Mouse (Mus musculus): ENCODE data around the gene Rad23b.
"Not testable (repeated sequence)": the region's sequence is repeated elsewhere in the genome, so short reads cannot be mapped to it uniquely, and the experiment has no call there.

The Rad23b gene

DNA sequence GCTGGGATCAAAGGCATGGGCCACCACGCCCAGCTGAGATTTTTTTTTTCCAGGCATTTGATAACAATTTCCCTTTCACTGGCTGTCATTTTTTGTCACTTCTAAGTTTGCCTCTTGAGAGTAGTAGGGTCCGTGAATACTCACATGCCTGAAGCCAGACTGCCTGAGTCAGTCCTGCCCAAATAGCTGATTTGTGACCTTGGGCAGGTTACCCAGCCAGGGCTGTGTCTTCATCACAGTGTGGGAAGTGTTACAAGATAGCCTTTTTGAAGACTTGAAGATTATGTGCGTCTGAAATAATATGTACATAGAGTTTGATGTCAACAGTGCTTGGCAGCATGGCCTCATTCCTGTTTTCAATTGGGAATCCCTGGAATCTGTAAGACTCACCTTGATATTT is 6.9 kb downstream of the Rad23b start:
- no peak for DNase-seq

DNA sequence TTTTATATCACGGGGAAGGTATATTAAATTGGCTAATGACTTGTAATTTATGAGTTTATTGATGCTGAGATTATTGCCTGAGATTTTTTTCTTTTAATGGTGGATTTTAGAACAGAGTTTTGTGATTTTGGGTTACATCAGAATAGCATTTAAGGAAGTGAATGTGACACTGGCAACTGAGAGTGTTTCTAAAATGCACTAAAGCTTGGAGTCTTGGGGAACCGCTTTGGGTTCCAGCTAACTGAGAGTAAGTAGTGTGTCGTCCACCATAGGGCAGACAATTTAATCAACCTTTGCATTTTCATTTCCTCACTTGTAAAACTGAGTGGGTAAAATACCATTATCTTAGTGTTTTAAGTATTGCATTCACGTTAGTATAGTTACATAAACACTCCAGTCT is 14.0 kb downstream of the Rad23b start:
- DNase-seq, result no peak

DNA sequence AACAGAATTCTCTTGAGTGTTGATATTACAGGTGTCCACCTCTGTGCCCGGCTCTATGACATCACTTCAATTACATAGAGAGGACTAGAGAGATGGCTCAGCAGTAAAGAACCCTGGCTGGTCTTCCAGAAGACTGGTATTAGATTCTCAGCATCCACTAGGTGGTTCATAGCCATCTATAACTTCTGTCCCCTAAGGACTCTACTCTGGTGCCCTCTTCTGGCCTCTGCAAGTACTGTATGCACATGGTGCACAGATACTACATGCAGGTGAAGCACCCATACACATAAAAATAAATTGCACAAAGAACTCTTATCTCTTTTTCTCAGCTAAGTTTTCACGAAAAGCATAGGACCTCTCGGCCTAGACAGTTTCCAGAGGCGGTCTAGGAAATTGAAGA is 14.5 kb downstream of the Rad23b start:
- DNase-seq, result no peak

DNA sequence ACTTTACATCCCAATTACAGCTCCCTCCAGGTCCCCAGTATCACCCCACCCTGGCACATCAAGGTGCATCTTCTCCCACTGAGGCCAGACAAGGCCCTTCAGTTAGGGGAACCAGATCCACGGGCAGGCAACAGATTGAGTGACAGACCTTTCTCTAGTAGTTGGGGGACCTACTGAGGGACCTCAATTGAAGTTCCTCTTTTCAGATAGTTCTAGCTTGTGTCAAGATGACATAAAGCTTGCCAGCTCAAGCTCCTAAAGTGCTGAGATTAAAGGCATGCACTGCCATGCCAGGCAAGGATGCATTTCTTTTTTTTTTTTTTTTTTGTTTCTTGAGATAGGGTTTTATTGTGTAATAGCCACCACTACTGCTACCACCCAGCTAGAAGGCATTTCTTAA is 16.2 kb downstream of the Rad23b start:
- no peak for DNase-seq

DNA sequence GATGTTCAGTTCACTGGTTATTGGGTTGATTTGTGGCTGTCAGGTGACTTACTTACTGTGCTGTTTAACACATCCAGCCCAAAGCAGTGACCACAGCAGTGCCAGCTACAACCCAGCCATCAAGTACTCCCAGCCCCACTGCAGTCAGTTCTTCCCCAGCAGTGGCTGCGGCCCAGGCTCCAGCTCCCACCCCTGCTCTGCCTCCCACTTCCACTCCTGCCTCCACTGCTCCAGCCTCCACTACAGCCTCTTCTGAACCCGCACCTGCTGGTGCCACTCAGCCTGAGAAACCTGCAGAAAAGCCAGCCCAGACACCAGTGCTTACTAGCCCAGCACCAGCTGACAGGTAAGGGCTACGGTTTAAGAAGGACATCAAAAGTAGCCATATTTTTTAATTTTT is 20.3 kb downstream of the Rad23b start:
- no peak for DNase-seq

DNA sequence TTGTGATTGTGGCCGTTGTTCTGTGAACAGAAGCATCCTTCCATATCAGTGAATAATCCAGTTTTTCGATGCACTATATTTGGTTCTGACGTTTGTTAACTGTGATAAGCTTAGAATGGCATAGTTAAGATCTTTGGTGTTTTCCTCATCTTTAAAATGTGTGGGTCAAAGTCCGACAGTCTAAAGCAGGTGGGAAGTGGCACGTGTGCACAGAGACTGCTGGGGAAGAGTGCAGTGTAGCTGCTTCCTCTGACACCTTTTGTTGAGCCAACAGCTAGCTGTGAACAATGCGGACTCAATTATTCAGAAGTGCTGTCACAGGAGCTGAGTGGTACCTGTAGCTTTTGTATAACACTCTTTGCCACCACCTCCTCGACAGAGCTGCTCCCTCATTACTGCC is 21.5 kb downstream of the Rad23b start:
- DNase-seq, result no peak

DNA sequence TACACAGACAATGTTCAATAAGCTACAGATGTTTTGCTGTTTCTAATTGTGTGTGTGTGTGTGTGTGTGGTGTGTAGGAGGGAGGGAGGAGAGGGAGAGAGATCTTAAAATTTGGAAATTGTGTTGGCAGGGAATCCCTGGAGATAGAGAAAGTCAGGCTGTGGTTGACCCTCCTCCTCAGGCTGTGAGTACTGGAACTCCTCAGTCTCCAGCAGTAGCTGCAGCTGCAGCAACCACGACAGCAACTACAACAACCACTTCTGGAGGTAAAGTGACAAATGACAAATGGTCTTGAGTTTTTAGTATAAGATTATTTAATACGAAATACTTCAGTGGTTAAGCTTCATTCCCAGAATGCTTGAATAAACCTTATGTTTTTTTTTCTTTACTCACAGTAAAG is 32.5 kb downstream of the Rad23b start:
- no peak for DNase-seq

DNA sequence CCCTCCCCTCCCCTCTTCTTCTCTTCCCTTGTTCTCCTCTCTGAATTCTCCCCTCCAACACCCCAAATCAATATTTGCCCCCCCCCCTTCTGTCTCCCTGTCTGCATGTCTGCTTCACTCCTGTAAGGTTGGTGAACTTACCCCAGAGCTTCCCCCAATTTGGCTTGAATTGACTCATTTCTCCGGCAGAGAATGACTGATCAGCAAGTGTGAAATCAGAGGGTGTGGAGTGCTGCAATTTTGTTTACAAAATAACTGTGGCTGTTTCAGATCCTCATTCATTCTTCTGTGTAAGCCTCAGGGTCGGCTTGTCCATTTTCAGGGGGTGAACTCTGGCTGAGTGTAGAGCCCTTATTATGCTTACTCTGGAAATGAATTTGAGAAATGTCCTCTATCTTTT is 36.9 kb downstream of the Rad23b start:
- no peak for DNase-seq

DNA sequence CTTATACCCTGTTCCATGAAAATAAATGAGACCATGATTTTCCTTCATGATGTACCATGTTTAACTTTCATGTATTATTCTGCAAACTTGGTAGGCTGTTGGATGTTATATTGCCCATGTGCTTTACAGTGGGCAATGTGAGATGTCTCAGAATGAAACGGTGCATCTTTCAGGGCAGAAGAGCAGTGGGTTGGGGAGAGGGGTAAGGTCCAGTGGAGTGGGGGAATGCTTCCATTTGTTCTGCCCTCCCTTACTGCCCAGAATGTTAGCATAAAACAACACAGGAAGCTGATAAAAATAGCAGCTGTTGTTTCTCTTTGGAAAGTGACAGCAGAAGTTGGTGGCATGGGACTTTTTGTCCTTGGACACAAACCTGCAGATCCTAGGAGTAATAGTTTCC is 41.6 kb downstream of the Rad23b start:
- DNase-seq, result no peak

DNA sequence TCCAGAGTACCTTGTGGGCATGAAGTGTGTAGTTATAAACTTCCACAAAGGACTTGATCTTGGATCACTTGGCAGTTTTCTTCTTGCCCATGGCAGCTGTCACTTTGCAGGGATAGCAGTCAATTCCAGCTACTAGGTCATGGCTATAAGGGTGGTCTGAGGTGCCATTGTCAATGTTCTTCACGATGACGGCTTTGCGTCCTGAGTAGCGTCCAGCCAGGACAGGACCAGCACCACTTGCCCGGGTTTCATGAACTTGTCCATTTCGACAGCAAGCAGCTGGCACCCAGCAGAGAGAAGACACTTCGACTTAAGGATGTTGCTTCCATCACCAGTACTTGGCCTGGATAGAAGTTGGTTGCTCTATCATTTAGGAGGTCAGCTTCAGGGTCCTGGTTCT is 42.6 kb downstream of the Rad23b start:
- DNase-seq, result no peak

DNA sequence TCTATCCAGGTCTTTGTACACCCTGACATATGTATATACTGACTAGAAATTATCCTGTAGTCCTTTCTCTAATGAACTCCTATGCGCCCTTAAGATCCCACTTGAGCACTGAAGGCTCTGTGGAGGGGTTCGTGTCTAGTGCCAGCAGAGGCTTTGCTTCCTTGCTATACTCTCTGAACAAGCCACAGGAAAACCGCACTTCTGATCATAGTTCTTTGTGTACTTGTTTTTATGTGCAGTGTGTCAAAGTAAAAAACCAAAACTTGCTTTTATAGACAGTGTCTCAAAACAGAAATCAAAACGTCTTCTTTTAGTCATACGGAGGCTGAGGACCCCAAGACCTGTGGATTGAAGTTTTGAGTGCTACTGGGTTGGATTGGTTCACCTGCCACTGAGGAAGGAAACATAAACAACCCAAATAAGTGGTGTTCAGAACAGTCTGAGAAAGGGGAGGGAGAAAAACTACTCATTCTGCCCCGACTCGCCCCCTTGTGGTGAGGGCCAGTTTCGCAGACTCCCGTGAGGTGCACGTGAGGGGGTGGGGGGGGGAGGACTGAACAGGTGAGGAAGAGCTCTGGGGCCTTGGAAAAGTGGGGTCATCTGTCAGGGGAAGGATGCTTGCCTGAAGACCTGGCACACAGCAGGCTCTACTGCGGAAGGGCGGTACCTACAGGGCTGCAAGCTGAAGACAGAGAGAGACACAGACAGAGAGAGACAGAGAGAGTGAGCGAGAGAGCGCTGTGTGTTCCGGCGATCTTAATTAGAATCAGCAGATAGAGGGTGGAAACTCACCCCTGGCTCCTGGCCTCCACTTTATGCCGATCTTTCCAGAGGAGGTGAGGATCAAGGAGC is 48.3 kb downstream of the Rad23b start:
- DNase-seq, result no peak

DNA sequence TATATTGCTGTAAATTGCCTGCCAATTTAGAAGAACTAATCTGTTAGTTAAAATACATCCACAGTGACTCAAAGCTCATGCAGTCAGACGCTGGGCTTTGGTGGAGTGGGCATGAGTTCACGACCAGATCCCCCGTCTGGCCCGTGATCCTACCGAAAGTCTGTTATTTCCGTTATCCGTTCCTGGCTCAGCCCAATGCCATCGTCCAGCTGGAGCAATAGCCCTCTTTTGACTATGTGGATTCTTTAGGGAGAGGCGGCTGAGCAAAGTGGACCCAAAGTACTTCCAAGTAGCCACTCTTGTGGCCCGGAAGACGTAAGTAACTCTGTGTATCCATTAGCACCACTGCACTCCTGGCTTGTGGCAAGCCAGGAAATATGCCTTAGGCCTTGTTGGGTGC is 49.1 kb downstream of the Rad23b start:
- DNase-seq, result no peak

DNA sequence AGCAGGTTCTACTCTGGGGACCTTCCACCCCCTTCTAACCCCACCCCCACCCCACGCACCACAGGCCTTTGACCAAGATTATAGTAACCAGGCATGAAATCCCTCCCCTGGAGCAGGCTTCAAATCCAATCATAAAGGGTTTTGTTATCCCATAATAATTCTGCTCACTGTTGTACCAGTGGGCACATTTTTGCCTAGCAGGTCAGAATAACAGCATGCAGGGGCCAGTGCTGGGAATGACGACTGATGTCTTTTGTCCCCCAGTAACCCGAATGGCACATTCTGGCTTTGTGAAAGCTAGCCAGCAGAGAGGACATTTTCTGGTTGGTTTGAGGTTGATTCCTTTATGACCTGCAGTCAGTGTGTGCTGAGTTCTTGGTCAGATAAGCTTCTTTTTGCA is 55.5 kb downstream of the Rad23b start:
- DNase-seq, result no peak

DNA sequence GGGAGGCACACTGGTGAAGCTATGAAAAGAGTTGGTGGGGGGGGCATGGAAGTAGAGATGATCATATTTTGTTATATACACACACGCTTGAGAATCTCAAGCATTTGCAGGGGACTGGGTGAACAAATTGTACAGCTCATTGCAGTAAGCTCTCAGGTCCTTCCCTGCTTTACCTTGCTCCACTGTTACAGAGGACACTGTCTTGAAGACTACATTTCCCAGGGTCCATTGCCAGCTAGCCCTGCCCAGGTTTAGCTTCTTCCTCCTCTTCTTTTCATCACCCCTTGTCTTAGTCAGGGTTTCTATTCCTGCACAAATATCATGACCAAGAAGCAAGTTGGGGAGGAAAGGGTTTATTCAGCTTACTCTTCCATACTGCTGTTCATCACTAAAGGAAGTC is 56.7 kb downstream of the Rad23b start:
- DNase-seq, result no peak

DNA sequence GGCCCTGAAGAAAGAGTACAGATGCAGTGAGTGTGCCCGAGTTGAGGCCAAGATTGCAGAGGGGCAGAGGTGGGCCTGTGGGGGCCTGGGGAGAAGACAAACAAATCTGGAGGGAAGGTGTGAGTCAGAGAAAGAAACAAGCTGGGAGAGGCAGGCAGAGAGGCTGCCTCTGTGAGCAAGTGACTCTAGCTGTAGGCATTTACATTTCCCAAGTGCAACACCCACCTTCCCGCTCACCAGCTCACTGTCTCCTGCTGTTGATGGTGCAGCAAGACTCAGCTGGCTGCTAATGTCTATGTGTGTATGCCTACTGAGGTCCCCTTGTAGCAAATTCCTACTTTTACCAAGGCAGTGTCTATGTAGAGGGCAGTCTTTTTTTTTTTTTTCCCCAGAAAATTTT is 58.2 kb downstream of the Rad23b start:
- peak; percentile 28 for DNase-seq

DNA sequence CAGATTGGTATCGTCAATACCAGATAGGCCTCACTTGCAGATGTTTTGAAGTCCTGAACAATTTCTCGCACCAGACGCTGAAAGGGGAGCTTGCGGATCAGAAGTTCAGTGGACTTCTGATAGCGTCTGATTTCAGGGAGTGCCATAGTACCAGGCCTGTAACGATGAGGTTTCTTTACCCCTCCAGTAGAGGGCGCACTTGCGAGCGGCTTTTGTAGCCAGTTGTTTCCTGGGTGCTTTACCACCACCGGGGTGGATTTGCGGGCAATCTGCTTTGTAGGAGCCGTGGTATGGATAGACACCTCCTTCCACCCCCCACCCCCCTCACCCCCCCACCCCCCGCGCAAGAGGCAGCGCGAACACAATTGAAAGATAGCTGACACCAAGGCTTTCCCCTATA is 59.2 kb downstream of the Rad23b start:
- DNase-seq, result no peak

DNA sequence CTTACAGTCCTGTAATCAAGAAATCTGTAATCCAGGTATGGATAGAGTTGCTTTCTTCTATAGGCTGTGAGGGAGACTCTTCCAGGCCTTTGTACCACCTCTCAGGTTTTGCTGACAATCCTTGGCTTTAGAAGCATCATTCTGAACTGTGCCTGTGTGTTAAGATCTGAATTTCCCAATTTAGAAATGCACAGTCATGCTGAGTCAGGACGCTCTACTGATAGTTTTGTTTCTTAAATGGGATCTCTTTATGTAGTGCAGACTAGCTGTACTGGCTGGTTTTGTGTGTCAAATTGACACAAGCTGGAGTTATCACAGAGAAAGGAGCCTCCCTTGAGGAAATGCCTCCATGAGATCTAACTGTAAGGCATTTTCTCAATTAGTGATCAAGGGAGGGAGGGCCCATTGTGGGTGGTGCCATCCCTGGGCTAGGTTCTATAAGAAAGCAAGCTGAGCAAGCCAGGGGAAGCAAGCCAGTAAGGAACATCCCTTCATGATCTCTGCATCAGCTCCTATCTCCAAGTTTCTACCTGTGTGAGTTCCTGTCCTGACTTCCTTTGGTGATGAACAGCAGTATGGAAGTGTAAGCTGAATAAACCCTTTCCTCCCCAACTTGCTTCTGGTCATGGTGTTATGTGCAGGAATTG is 59.9 kb downstream of the Rad23b start:
- not testable (repeated sequence) for DNase-seq

DNA sequence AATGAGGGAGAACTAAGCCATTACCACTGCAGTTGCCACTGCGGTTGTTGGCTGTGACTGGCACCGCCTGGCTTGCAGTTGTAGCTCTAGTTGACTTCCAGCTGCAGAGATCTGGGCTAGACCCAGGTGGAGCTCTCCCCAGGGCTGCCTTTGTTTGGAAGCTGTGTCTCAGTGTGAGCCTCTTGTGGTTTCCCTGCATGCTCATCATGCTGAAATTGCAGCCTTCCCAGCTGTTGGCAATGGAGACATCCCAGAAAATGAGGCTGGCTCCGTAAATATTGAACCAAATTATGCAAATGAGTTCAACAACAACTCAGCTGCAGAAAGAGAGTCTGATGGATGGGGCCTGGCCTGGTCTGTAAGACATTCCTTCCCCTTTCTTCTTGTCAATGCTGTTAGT is 66.0 kb downstream of the Rad23b start:
- DNase-seq, result peak; percentile 46

DNA sequence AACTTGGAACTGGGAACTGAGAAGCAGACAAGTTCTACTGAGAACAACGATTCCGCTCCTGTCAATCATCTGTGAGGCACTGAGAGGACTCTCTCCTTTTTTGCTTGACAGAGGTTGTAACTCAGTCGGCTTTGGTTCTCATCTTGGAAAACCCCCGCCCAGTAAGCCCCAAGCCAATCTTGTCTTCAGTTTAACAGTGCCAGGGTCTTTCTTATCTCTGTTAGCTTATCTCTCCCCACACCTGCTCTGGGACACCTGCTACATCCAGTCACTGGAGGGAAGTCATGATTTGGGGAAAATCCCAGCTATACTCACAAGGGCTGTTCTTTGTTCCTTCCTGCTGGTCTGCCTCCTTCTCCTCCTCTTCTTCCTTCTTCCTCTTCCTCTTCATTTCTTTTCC is 76.4 kb downstream of the Rad23b start:
- DNase-seq, result no peak
